Mouse (Mus musculus) layer of hippocampus, adult 6 months (tissue): Measurements from ENCODE around the gene Ppid. TPM values are rescaled to one million over a fixed set of nuclear protein-coding genes. Genes with fewer than 3 reads are reported as not detected.

Source experiments
- long read RNA-seq, 2 experiments: library from polyadenylated mRNA; unstranded; transcript quantifications; one replicate each; pipeline ENCODE4 v2.0.0; 2019 to 2020
- polyA plus RNA-seq: library from polyadenylated mRNA; unstranded; fragments of <200 nt; fragmentation: Nextera tagmentation; gene quantifications from 2 replicates; pipeline ENCODE4 v1.2.3, GENCODE M21; 2021

Ppid gene
- 83.9 and 85.9 TPM in 2 replicates for polyA plus RNA-seq
- long read RNA-seq, experiment 1, transcript Ppid-201 (10 exons, 1,752 nt), result major isoform, 163 of 185 reads
- long read RNA-seq, experiment 1, partial matches to known transcripts, result 18 of 185 reads
- long read RNA-seq, experiment 1, other reads (novel, unspliced or antisense), result 4 of 185 reads
- long read RNA-seq, experiment 2, transcript Ppid-201 (10 exons, 1,752 nt), result major isoform, 492 of 513 reads
- long read RNA-seq, experiment 2, transcript Ppid-204 (9 exons, 3,777 nt), result minor isoform, 9 of 513 reads
- long read RNA-seq, experiment 2, partial matches to known transcripts, result 6 of 513 reads
- long read RNA-seq, experiment 2, other reads (novel, unspliced or antisense), result 6 of 513 reads

DNA sequence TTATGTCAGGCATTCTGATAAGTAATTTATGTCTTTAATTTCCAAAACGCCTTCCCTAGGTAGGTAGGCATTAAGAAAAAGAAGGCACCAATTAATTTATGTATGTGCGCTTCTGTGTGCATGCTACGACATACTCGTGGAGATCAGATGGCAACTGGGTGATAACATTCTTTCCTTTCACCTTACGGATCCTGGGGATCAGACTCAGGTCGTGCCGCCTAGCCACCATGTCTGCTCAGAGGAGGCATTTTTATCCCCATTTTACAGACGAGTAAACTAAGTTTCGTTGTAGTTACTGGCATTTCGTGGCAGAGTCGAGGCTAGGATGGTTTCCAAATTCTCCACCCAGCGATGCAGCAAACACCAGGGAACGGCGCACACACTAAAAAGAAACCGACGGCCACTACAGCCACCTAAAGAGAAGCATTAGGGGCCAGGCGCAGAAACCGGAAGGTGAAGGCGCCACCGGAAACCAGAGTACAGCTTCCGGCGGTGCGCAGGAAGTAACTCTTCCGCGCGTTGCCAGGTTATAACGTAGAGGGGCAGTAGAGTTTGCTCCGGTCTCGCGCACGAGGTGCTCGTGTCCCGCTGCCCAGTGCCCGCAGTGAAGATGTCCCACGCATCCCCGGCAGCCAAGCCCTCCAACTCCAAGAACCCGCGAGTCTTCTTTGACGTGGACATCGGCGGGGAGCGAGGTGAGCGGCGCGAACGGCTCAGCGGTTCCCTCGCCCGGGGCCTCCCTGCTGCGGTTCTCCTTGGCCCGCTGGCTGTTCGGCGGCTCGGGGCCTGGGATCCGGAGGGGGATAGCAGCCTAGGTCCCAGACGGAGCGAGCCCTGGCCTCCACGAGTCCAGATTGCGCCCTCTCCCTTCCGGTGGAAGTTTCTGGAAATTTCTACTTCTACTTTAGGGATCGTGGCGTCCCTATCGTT lies at the start of gene Ppid:
TSS of gene Ppid (plus strand) at position 480 of the 930 bp plus-strand sequence.

DNA sequence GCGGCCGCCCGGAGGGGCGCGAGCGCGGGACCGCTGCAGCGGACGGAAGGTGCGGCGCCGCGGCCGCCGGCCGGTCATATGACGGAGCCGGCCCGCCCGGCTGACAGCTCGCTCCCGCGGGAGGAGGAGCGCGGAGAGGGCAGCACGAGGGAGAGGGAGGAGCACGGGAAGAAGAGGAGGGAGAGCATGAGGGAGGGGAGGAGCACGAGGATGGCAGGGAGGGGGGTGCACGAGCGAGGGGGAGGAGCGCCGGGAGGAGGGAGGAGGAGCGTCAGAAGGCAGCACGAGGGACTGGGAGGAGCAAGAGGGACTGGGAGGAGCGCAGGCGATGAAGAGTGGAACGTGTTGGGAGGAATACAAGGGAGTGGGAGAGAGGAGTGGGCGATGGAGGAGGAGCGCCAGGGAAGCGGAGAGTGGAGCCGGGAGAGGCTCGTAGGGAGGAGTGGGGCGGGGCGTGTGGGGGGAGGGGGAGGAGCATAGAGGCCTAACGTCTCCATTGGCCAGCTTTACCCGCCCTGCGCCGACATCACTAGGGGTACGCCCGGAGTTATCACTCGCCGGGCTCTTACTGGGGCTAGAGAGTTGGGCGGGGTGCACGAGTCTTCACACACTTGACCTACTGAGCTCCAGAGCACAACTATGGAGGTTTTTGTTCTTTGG lies 23.3 kb upstream of the Ppid start, which contains the start of gene Fnip2:
TSS of gene Fnip2 (minus strand) at position 94 of the 660 bp plus-strand sequence.

DNA sequence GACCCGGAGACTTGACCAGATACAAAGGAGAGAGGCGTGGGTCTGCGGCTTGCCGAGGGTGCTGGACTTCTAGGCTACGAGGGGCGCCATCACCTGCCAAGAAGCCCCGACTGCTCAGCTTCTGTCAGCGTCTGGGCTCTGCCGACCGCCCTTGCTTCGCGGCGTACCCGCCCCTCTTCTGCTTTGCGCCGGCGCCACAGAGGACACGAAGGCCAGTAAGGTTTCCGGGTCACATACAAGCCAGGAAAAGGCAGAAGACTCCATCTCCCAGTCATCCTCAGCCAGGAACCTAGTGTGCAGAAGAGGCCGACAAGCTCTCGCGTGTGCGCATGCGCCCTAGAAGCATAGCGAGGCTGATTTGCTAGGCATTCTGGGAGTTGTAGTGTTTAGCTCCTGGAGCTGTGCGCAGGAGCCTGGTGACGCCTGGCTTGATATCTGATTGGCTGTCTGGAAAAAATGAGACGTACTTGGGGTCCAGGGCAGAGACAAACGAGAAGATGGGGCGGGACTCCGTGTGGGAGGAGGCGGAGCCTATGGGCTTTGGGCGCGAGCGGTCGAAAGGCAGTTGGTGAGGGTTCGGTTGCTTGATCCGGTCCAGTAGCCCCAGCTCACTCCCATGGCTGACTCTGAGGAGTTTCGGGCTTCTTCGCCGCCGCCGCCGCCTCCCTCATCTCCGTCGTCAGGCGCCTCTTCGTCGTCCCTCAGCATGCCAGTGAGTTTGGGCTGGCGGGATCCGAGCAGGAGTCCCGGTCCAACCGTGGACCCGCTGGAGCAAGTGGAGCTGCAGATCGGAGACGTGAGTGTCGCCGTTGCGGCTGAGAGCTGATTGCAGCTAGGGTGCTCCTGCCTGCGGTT lies 37.6 kb downstream of the Ppid start, which contains the start of gene 4930579G24Rik:
TSS of gene 4930579G24Rik (plus strand) at position 519 of the 855 bp plus-strand sequence.

GRCm38 (mm10) chr3:79629416-79629730 lies 38.2 kb downstream of the Ppid start, which contains the start of gene Etfdh:
Gene Etfdh (minus strand): TSS chr3:79629500.

Other genes with a start within 250 kb of the Ppid start
- 0.72 and 0.84 TPM in 2 replicates for gene Fnip2, start 23.5 kb upstream of the Ppid start, polyA plus RNA-seq
- 2.0 and 2.7 TPM in 2 replicates for gene 4930579G24Rik, start 37.7 kb downstream of the Ppid start, polyA plus RNA-seq
- gene Etfdh, start 38.2 kb downstream of the Ppid start, polyA plus RNA-seq, result 22.9 and 25.3 TPM in 2 replicates
- 0.65 and 0.97 TPM in 2 replicates for gene Rxfp1, start 146.5 kb downstream of the Ppid start, polyA plus RNA-seq